Mouse (Mus musculus) forebrain, embryonic 15.5 days (tissue): ENCODE results near the gene Heatr6. TPM values are rescaled to one million over a fixed set of nuclear protein-coding genes. Genes with fewer than 3 reads are reported as not detected.

ENCODE experiments used
- ATAC-seq: fragments of 200-750 bp; cut with Nextera tagmentation; replicated peaks from 2 replicates; pipeline ENCODE4 v1.8.0; 2017; ENCODE audit warnings: mild to moderate bottlenecking, moderate TSS enrichment, moderate library complexity
- H3K27ac ChIP-seq: fragments of 300-500 bp; sonication (generic); replicated peaks from 2 replicates; pipeline ENCODE4 v1.5.1; 2015; ENCODE audit warnings: mild to moderate bottlenecking, inconsistent platforms
- H3K27me3 ChIP-seq: fragments of 300-500 bp; sonication (generic); 2 replicates; pipeline ENCODE4 v1.6.1; 2015; ENCODE audit warnings: inconsistent platforms
- H3K36me3 ChIP-seq: fragments of 300-500 bp; sonication (generic); 2 replicates; pipeline ENCODE4 v1.6.1; 2015; ENCODE audit warnings: mild to moderate bottlenecking, inconsistent platforms
- H3K4me1 ChIP-seq: fragments of 300-500 bp; sonication (generic); 2 replicates; pipeline ENCODE4 v1.6.1; 2015; ENCODE audit warnings: inconsistent platforms
- H3K4me2 ChIP-seq: fragments of 300-500 bp; sonication (generic); replicated peaks from 2 replicates; pipeline ENCODE4 v1.6.1; 2015; ENCODE audit warnings: mild to moderate bottlenecking, inconsistent platforms
- H3K4me3 ChIP-seq: fragments of 300-500 bp; sonication (generic); 2 replicates; pipeline ENCODE4 v1.5.1; 2015; ENCODE audit warnings: mild to moderate bottlenecking, inconsistent platforms
- H3K9ac ChIP-seq: fragments of 300-500 bp; sonication (generic); replicated peaks from 2 replicates; pipeline ENCODE4 v1.6.1; 2015; ENCODE audit warnings: mild to moderate bottlenecking, inconsistent platforms
- H3K9me3 ChIP-seq: fragments of 300-500 bp; sonication (generic); 2 replicates; pipeline ENCODE4 v1.6.1; 2016; ENCODE audit warnings: inconsistent platforms
- WGBS: fragments of 180-500 bp; shearing (Covaris S2); methylation state at CpG from one replicate; pipeline ENCODE4 v1.1.7; 2015; ENCODE audit warnings: mixed read lengths; 5-methylcytosine and 5-hydroxymethylcytosine counted together
- polyA plus RNA-seq: library from polyadenylated mRNA; unstranded; fragments of >200 nt; fragmentation: Nextera tagmentation; extraction: Ambion mirVana; gene quantifications from 2 replicates; pipeline ENCODE4 v1.2.1, GENCODE M21; 2015

Heatr6 gene
- polyA plus RNA-seq, 1 experiment from 2014 or later = 42.4 TPM

GRCm38 (mm10) chr11:83768976-83769375 is 15.5 kb downstream of the Heatr6 start:
- Histone ChIP-seq H3K4me2 (no peak overlapping the region), H3K27ac (no peak overlapping the region), H3K4me1 (no peaks in the 10 kb centered on the region), H3K9me3 (no peaks in the 10 kb centered on the region), H3K36me3 (peaks cover 94% of the 10 kb centered on the region), H3K4me3 (no peak overlapping the region), H3K27me3 (no peaks in the 10 kb centered on the region), H3K9ac (no peak overlapping the region)
- ATAC-seq = no peak
- 91% methylated on average over 4 of the region's 4 CpGs for WGBS

GRCm38 (mm10) chr11:83771014-83771413 is 17.5 kb downstream of the Heatr6 start:
- Histone ChIP-seq H3K4me3 (no peak overlapping the region), H3K27me3 (no peaks in the 10 kb centered on the region), H3K4me1 (no peaks in the 10 kb centered on the region), H3K27ac (no peak overlapping the region), H3K36me3 (peaks cover 92% of the 10 kb centered on the region), H3K9me3 (no peaks in the 10 kb centered on the region), H3K4me2 (no peak overlapping the region), H3K9ac (no peak overlapping the region)
- 94% methylated on average over 7 of the region's 7 CpGs for WGBS
- no peak for ATAC-seq

GRCm38 (mm10) chr11:83772341-83772740 is 18.8 kb downstream of the Heatr6 start:
- ATAC-seq = no peak
- H3K9ac ChIP-seq = no peak overlapping the region
- H3K36me3 ChIP-seq = peaks cover 92% of the 10 kb centered on the region
- H3K27me3 ChIP-seq = no peaks in the 10 kb centered on the region
- H3K4me3 ChIP-seq = no peak overlapping the region
- H3K4me2 ChIP-seq = no peak overlapping the region
- no peaks in the 10 kb centered on the region for H3K4me1 ChIP-seq
- no peaks in the 10 kb centered on the region for H3K9me3 ChIP-seq
- no peak overlapping the region for H3K27ac ChIP-seq
- WGBS = 93% methylated on average over 6 of the region's 6 CpGs

GRCm38 (mm10) chr11:83773691-83774090 is 20.2 kb downstream of the Heatr6 start:
- Histone ChIP-seq H3K9me3 (no peaks in the 10 kb centered on the region), H3K27me3 (no peaks in the 10 kb centered on the region), H3K27ac (no peak overlapping the region), H3K4me1 (no peaks in the 10 kb centered on the region), H3K36me3 (peaks cover 86% of the 10 kb centered on the region), H3K4me2 (no peak overlapping the region), H3K9ac (no peak overlapping the region), H3K4me3 (no peak overlapping the region)
- 96% methylated on average over 16 of the region's 16 CpGs for WGBS
- ATAC-seq = no peak

GRCm38 (mm10) chr11:83774324-83774723 is 20.8 kb downstream of the Heatr6 start:
- ATAC-seq = no peak
- no peak overlapping the region for H3K4me3 ChIP-seq

GRCm38 (mm10) chr11:83776798-83777197 is 23.3 kb downstream of the Heatr6 start:
- no peak for ATAC-seq
- Histone ChIP-seq H3K4me2 (no peak overlapping the region), H3K4me3 (no peak overlapping the region), H3K27me3 (no peaks in the 10 kb centered on the region), H3K9ac (no peak overlapping the region), H3K4me1 (no peaks in the 10 kb centered on the region), H3K27ac (no peak overlapping the region), H3K9me3 (no peaks in the 10 kb centered on the region), H3K36me3 (peaks cover 91% of the 10 kb centered on the region)
- WGBS = 87% methylated on average over 8 of the region's 8 CpGs

More at GRCm38 (mm10) chr11:83774324-83774723, 20.8 kb downstream of the Heatr6 start:
- 95% methylated on average over 11 of the region's 11 CpGs for WGBS
- Histone ChIP-seq H3K27me3 (no peaks in the 10 kb centered on the region), H3K9me3 (no peaks in the 10 kb centered on the region), H3K9ac (no peak overlapping the region), H3K4me1 (no peaks in the 10 kb centered on the region), H3K4me2 (no peak overlapping the region), H3K36me3 (peaks cover 86% of the 10 kb centered on the region), H3K27ac (no peak overlapping the region)

GRCm38 (mm10) chr11:83783931-83784600 is 30.6 kb downstream of the Heatr6 start:
- no peak overlapping the region for H3K9ac ChIP-seq
- H3K27ac ChIP-seq = no peak overlapping the region
- H3K4me2 ChIP-seq = no peak overlapping the region
- H3K4me3 ChIP-seq = no peak overlapping the region
- no peak for ATAC-seq
- WGBS = 76% methylated on average over 14 of the region's 14 CpGs
- no peaks in the 10 kb centered on the region for H3K9me3 ChIP-seq
- no peaks in the 10 kb centered on the region for H3K4me1 ChIP-seq
- H3K36me3 ChIP-seq = peaks cover 44% of the 10 kb centered on the region
- no peaks in the 10 kb centered on the region for H3K27me3 ChIP-seq

- Histone ChIP-seq H3K36me3 (peaks cover 38% of the 10 kb centered on the region), H3K4me3 (no peak overlapping the region), H3K9me3 (no peaks in the 10 kb centered on the region), H3K4me2 (no peak overlapping the region), H3K9ac (no peak overlapping the region), H3K27ac (no peak overlapping the region), H3K4me1 (no peaks in the 10 kb centered on the region), H3K27me3 (no peaks in the 10 kb centered on the region)
- WGBS = 81% methylated on average over 2 of the region's 2 CpGs
- ATAC-seq = no peak
These were observed 31.2 kb downstream of the Heatr6 start for GRCm38 (mm10) chr11:83784661-83785060.

- H3K36me3 ChIP-seq = peaks cover 31% of the 10 kb centered on the region
- no peak overlapping the region for H3K27ac ChIP-seq
- no peak overlapping the region for H3K4me3 ChIP-seq
- H3K27me3 ChIP-seq = no peaks in the 10 kb centered on the region
- ATAC-seq = no peak
- H3K9me3 ChIP-seq = no peaks in the 10 kb centered on the region
- no peak overlapping the region for H3K9ac ChIP-seq
- no peak overlapping the region for H3K4me2 ChIP-seq
- H3K4me1 ChIP-seq = no peaks in the 10 kb centered on the region
- WGBS = 12% methylated on average over 2 of the region's 2 CpGs
These were observed 31.9 kb downstream of the Heatr6 start for GRCm38 (mm10) chr11:83785366-83785765.

- Histone ChIP-seq H3K9ac (no peak overlapping the region), H3K4me1 (no peaks in the 10 kb centered on the region), H3K27me3 (no peaks in the 10 kb centered on the region), H3K9me3 (no peaks in the 10 kb centered on the region), H3K36me3 (peaks cover 16% of the 10 kb centered on the region), H3K27ac (no peak overlapping the region), H3K4me3 (no peak overlapping the region), H3K4me2 (no peak overlapping the region)
- ATAC-seq = no peak
- WGBS = 87% methylated on average over 4 of the region's 4 CpGs
These were observed 33.3 kb downstream of the Heatr6 start for GRCm38 (mm10) chr11:83786835-83787234.

- WGBS = 84% methylated on average over 15 of the region's 15 CpGs
- H3K9ac ChIP-seq = no peak overlapping the region
These were observed 34.0 kb downstream of the Heatr6 start for GRCm38 (mm10) chr11:83787401-83788021.

GRCm38 (mm10) chr11:83788331-83788730 is 34.8 kb downstream of the Heatr6 start:
- Histone ChIP-seq H3K4me3 (no peak overlapping the region), H3K4me1 (no peaks in the 10 kb centered on the region), H3K9ac (no peak overlapping the region), H3K27ac (no peak overlapping the region), H3K36me3 (peaks cover 4% of the 10 kb centered on the region), H3K4me2 (no peak overlapping the region), H3K27me3 (no peaks in the 10 kb centered on the region), H3K9me3 (no peaks in the 10 kb centered on the region)
- no peak for ATAC-seq
- 77% methylated on average over 8 of the region's 8 CpGs for WGBS

More at GRCm38 (mm10) chr11:83787401-83788021, 34.0 kb downstream of the Heatr6 start:
- Histone ChIP-seq H3K4me3 (no peak overlapping the region), H3K4me2 (no peak overlapping the region), H3K4me1 (no peaks in the 10 kb centered on the region), H3K36me3 (peaks cover 11% of the 10 kb centered on the region), H3K9me3 (no peaks in the 10 kb centered on the region), H3K27me3 (no peaks in the 10 kb centered on the region), H3K27ac (no peak overlapping the region)
- no peak for ATAC-seq

- no peaks in the 10 kb centered on the region for H3K4me1 ChIP-seq
- H3K9me3 ChIP-seq = no peaks in the 10 kb centered on the region
- no peak overlapping the region for H3K27ac ChIP-seq
- no peak overlapping the region for H3K4me3 ChIP-seq
- no peak overlapping the region for H3K9ac ChIP-seq
- no peak for ATAC-seq
- WGBS = 72% methylated on average over 13 of the region's 13 CpGs
- no peaks in the 10 kb centered on the region for H3K36me3 ChIP-seq
- H3K27me3 ChIP-seq = no peaks in the 10 kb centered on the region
- no peak overlapping the region for H3K4me2 ChIP-seq
These were observed 35.8 kb downstream of the Heatr6 start for GRCm38 (mm10) chr11:83789259-83789658.
